Mouse (Mus musculus) kidney, postnatal 36 days (tissue): Measurements from ENCODE around the gene Lce1d.

Source experiments
- DNase-seq, 2 experiments: peaks; one replicate each; pipeline ENCODE4 v3.0.0; 2021 to 2022; ENCODE audit warnings: mixed read lengths in 2 of 2

The Lce1d gene

GRCm38 (mm10) chr3:92687110-92687509 lies at the start of gene Lce1d:
Gene Lce1d (minus strand): TSS chr3:92687210.
- DNase-seq: no peak

GRCm38 (mm10) chr3:92722631-92723030 lies 35.6 kb upstream of the Lce1d start:
- no peak for DNase-seq

GRCm38 (mm10) chr3:92720250-92720649 lies 33.2 kb upstream of the Lce1d start, which contains the start of gene Lce1f:
Gene Lce1f (minus strand): TSS chr3:92720350.
- DNase-seq: no peak

- no peak for DNase-seq
Measured at GRCm38 (mm10) chr3:92715122-92715521, 28.1 kb upstream of the Lce1d start.

- no peak for DNase-seq
Measured at GRCm38 (mm10) chr3:92708974-92709373, 22.0 kb upstream of the Lce1d start, which contains the start of gene Lce1e. Gene Lce1e (minus strand): TSS chr3:92709074.

DNA sequence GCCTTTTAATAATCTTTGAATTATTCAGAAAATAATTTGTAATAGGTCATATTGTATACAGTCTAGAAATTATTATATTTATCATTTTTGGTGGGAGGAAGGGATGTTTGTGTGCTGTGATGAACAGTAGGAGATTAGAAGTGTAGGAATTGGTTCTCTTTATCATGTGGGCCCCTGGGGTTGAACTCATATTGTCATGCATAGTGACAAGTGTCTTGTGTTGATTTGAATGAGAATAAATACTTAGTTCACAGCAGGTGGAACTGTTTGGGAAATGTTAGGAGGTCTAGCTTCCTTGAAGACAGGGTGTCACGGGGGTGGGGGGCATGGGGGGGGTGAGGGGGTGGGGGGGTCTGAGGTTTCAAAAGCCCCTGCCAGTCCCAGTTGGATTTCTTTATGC lies 7.6 kb upstream of the Lce1d start:
- no peak for DNase-seq

GRCm38 (mm10) chr3:92691688-92692087 lies 4.7 kb upstream of the Lce1d start:
- DNase-seq: no peak

DNA sequence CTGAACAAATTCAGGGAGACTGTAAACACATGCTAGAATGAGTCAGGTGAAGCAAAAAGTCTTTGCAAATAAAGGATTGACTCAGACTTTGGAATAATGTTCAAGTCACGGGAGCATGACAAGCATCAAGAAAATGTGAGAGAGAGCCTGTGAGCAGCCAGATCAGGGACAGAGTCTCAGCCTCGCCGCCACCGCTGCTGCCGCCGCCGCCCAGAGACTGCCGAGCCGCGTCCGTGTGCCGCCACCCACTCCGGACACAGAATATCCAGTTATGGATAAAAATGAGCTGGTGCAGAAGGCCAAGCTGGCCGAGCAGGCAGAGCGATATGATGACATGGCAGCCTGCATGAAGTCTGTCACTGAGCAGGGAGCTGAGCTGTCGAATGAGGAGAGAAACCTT lies 2.1 kb upstream of the Lce1d start:
- peak; percentile 6 to 42 for DNase-seq

DNA sequence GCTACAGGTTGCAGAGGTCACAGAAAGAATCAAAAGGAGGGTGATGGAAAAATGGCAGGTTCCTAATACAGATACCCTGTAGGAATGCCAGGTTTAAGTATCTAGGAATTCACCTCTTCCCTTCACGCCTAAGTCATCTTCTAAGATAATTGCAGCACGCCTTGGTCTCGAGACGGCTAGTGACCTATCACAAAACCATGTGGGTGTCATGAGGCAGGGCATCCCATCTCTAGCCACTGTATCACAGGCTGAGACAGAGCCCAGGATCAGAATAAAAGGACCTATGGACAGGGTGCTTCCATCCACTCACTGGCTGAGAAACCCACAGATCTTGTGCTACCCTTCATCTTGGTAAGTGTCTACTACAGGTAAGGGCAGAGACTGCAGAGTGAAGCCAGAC lies 8.1 kb downstream of the Lce1d start, which contains the start of gene Lce1c:
TSS of gene Lce1c (plus strand) at position 301 of the 400 bp plus-strand sequence.
- no peak for DNase-seq

GRCm38 (mm10) chr3:92670215-92670614 lies 16.8 kb downstream of the Lce1d start, which contains the start of gene Lce1a2:
Gene Lce1a2 (minus strand): TSS chr3:92670315.
- DNase-seq: no peak

DNA sequence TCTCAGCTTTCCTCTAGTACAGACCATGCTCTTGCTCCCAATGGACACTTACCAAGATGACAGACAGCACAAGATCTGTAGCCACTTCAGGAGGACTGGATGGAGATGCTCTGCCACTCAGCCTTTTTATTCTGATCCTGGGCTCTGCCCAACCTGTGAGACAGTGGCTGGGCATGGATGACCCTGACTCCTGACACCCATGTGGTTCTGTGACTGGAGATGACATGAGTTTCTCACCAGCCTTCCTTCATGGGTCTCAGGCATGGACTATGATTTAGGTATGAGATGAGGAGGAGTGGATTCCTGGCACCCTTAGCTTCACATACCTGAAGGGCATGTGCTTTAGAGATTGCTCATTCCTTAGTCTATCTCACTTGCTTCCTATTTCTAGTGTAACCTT lies 30.2 kb downstream of the Lce1d start, which contains the start of gene Lce1b:
TSS of gene Lce1b (minus strand) at position 101 of the 400 bp plus-strand sequence.
- DNase-seq: no peak

- no peak for DNase-seq
Measured at GRCm38 (mm10) chr3:92648207-92648606, 38.8 kb downstream of the Lce1d start, which contains the start of gene Lce1a1. Gene Lce1a1 (minus strand): TSS chr3:92648307.

- DNase-seq: no peak
Measured at GRCm38 (mm10) chr3:92639854-92640253, 47.2 kb downstream of the Lce1d start.

GRCm38 (mm10) chr3:92638653-92638991 lies 48.4 kb downstream of the Lce1d start:
- peak in 1 of 2 experiments; percentile 2 for DNase-seq

DNA sequence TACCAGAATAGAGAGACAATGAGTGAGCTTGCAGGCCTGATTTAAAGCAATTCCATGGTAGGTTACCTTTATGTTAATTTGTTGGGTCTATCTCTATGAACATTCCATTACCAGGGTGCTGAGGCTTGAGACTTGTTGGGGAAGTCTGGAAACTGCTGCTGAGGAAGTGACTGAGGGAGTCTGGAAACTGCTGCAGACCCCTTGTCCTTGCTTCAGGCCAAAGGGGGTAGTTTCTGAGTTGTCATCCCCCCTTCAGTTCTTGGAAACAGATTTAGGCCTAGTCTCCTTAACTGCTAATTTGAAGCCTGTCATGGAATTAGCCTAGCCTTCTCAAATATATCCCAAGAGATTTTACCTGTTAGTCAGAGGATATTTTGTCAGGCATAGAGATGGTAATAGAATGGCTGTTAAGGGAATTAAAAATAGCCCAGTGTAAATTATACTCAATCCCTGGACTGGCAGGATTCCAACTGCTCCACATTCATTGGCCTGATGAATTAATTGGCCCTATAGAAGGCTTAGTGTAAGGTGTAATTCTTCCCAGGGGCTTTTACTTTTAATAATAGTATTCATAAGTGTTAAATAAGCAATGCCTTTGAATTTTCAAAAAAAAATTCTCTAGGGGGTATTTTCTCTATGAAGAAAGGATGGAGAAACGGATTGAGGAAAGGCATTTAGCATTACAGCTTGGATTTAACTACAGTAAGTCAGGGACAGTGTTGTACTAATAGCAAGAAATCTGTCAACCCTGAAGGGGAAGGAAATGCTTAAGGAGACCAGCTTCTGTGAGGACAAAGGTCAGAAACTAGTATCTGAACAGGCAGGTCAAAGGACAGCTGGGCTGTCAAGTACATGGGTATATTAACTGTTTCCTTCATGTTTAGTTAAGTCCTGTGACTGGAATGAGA lies 49.0 kb downstream of the Lce1d start:
- peak; percentile 45 to 66 for DNase-seq
